Mouse (Mus musculus) megakaryocyte, adult 5-6 weeks (primary cell): ENCODE data around the gene Nav2. TPM values are rescaled to one million over a fixed set of nuclear protein-coding genes. Genes with fewer than 3 reads are reported as not detected.

Experiments
- ATAC-seq: 2 replicates; pipeline ENCODE4 v1.8.0; 2016; ENCODE audit warnings: mild to moderate bottlenecking, inconsistent platforms; ENCODE audit not compliant: poor library complexity, severe bottlenecking
- total RNA-seq, 2 experiments: library from RNA; stranded (forward) in 1 of 2; stranded (reverse) in 1 of 2; fragments of 153-499, 151-499 nt in 1 of 2; fragments of 221-1000, 200-1000 nt in 1 of 2; gene quantifications; 2 replicates each; pipeline versions ENCODE4 v1.2.3 to v1.2.4; 2015 to 2017

The Nav2 gene
- total RNA-seq, 2 experiments from 2014 or later, result 4.6 to 10.5 TPM

DNA sequence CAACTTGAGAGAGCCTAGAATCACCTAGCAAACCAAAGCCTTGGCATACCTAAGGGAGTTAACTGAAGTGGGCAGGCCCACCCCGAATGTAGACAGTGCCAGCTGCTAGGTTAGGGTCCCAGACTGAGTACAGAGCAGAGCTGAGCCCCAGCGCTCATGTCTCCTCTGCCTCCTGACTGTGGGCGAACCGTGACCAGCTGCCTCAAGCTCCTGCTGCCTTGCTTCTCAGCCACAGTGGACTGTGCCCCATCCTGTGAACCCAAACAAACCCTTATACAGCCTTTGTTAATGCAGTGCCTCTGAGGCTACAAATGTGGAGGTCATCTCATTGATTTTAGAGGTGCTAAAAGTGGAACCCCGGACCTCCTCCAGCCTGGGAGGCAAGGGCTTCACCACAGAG is 88.3 kb downstream of the Nav2 start:
- ATAC-seq, result no peak

DNA sequence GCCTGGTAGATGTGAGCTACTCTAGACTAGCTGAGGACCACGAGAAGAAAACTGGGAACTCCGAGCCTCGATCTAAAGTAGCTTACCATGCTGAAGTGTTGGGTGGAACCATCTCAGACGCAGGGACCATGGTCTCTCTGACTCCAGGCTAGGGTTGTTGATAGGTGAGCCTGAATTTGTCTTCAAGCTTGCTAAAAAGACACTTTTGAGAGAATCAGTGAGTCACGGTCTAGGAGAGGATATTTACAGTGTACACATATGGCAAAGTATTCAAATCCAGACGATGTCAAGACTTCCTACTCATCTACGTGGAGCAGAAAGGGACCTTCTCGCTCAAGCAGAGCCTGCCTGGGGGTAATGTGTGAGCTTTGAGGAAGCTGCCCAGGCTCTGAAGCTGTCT is 89.6 kb downstream of the Nav2 start:
- peak; percentile 31; the same call in 1 of the 2 replicates for ATAC-seq

DNA sequence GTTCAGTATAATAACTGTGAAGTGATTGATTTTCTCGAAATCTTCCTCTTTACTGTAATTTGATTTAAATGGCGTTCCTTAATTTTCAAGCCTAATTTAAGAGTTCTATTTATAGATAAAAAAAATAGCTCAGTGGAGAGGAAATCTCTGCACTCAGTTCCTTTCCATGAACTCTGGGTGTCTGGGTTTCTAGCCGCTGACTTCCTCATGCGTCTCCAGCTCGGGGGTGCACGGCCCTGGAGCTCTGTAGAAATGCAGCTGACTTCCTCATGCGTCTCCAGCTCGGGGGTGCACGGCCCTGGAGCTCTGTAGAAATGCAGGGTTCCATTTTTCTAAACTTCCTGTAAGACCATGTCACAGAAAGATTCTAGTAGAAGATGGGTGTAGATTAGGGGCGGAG is 90.1 kb downstream of the Nav2 start:
- ATAC-seq, result peak; percentile 93

DNA sequence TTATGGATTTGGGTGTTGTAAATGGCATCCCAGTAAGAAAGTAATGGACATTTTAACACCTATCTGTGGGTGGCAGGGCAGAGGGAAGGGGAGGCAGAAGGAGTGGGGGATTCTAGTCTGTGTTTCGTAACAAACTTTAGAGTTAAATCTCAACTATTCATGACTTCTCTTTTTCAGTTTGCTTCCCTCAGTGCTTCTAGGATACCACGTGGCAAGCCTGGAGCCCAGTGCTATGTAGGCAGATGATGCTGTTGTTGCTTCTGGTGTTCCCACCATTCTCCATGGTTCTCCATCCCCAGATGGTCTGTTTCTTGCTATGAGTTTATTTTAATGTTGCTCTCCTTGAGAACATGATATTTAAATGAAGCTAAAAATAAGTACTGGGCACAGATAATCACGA is 92.3 kb downstream of the Nav2 start:
- peak; percentile 49 for ATAC-seq

DNA sequence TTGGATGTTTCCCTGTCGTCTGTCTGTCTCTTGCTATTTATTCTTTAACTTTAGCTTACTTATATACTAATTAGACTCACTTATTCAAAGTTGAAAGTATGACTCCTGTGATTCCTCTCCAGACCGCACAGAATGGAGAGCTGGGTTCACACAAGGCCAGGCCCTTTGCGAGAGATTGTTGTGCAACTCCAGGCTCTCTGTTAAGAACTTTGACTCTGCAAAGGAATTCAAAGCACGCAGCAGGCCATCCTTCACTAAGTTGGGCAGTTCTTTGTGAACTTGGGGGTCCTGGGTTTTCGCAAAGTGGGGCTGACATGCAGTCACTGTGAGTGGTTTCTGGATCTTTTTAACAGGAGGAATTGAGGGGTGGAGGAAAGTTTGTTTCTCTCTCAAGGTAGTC is 95.9 kb downstream of the Nav2 start:
- no peak for ATAC-seq

DNA sequence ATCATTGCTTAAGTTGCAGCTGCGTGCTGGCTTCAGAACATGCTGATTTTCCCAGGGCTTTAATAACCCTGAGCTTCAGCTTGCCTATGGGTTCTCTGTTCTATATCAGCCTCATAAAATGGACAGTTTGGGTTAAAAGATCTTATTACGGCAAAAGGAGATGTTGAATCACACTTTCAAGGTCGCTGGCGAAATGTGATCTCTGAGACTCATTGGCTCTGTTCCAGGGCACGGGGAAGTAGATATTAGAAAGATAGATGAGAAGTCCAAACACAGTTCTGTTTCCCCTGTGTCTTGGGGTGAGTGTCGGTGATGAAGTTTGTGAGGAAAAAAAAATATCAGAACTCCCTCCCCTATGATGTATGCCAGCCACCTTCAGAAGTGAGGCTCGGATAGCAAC is 98.4 kb downstream of the Nav2 start:
- no peak for ATAC-seq

DNA sequence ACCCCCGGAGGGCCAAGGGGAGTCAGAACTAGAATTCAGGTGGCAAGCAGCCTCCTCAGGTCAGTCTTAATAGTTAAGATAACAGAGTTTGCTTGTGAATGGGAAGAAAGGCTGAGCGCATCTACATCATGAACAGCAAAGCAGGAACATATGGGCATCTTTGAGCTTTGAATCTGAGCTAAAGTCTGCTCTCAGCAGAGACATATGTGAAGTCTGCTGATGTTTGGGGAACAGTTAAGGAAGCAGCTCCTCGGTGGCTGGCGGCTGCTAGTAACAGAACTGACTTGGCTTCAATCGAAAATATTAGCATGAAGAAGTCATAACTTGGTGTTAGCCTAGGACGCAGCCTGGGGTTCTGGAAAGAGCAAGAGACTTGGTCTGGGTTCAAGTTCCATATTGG is 102.2 kb downstream of the Nav2 start:
- ATAC-seq, result no peak

DNA sequence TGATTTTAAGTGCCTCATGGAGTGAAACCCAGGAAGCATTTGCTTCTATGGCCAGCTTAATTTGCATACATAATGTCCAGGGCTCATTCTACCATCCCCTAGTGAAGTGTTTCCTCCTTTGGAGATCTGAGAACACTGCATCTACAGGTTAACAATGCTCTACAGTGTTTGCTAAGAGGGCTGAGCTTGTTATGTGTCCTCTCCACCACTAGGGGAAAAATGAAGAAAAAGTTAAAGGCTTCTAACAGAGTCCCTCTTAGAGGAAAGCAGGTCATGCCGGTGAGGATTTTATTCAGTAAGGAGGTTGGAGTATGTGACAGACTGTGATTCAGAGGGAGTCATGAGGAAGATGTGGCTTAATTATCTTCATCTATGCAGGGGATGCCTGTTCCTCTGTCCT is 103.5 kb downstream of the Nav2 start:
- no peak for ATAC-seq

DNA sequence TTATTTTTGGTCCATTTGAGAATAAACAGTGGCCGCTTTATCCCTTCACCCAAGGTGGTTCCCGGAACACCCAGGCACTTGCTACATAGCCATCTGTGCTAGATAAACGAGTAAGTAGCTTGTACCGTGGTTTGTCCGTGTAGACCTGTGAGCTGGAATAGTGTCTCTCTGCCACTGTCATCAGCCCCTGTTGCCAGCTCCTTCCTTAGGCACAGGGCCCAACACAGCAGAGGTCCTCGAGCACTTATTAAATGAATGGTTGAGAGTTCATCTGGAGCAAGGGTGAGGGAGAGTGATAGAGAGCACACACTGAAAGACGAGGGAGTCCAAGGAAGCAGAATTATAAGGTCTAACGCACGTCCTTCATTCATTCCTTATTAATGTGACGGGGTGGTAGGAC is 106.0 kb downstream of the Nav2 start:
- no peak for ATAC-seq

DNA sequence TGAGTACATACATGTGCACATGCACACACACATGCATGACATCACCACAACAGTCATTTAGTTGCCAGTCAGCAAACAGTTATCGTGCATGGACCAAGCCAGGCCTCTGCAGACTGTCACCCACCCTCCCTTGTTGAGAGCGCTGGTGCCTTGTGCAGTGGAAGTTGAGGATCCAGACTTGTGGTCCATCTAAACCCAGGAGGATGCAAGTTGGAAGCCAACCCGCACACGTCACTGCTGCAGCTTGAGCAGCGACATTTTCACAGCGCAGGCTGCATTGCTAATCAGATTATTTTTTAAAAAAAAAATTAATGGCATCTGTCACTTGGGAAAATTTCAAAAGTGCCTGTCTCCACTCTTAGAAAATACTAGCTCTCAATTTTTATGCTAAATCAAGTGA is 106.8 kb downstream of the Nav2 start:
- ATAC-seq, result no peak

DNA sequence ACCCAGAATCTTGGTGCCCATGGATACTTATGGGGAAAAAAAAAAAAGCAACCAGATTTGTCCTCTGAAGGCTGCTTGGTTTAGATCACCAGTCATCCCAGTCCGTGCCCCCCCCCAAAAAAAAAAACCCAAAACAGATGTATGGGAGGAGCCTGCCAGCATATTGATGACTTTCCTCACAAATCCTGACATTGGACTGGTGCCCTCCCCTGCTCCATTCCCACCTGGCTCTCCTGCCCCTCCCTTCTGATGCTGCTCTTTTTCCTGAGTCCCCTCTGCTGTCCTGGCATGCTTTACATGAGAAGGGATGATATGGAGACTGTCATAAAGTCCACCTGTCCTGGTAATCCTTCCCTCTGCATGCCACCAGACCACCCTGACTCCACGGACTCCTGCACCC is 107.6 kb downstream of the Nav2 start:
- ATAC-seq, result no peak

DNA sequence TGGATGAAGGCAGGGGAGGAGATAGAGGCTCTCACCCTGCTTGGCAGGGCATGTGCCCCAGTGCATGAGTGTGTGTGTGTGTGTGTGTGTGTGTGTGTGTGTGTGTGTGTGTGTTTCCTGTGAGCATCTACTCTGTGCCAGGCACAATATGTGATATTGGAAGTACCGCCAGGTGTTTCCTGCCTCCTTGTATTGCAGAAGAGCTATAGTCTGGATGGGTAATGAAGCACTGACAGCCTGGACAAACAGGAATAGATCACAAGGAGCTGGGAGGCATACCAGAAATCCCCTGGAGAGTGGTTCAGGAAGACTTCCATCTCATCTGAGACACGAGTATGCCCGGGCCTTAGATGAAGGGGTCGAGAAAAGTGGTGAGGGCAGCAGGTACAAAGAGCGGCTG is 109.3 kb downstream of the Nav2 start:
- ATAC-seq, result no peak

DNA sequence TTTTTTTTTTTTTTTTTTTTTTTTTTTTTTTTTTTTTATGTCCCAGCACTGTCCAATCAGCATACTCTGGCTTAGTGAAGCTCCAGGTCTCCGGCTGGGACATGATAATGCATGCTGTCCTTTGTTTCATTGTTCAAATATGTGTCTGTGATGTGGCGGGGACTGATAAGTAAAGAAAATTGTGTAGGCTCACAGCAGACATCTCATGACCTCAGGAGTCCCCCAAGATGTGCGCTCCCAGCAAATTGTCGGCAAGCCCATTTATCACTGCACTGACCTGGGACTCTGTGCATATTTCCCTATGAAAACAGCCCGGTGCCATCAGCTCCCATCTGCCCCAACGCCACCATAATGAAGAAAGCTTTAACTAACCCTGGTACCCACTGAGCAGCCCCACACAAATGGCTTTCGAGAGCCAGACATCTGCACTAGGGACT is 110.0 kb downstream of the Nav2 start:
- no peak for ATAC-seq

DNA sequence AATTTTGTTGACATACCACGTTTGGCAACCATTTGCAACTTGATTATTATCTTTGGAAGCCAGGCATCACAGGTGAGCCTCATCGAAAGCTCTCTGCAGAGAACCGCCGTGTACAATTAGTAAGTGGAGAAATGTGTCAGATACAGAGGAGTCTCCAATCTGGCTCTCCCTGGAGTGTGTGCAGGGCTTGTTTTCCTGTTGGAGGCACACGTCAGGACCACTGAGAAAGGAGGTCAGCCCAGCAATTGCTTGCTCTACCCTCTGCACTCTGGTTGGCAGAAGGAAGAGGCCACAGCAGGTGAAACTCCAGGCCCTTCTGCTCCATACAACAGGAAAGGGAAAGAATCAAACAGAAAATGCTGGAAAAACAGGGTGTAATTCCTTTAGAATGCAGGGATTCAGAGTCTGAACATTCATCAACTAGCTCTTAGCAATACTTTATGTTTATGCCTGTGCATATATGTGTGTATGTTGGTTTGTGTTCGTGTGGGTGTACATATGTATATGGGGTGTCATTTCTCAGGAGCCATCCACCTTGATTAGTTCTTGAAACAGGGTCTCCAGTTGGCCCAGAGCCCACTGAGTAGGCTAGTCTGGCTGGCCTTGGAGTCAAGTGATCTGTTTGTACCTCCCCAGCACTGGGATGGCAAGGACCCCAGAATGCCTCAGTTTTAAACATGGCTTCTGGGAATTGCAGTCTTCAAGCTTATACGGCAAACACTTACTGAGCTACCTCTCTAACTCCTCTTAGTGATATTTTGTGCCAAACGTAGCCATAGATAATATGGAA is 116.7 kb downstream of the Nav2 start:
- no peak for ATAC-seq

DNA sequence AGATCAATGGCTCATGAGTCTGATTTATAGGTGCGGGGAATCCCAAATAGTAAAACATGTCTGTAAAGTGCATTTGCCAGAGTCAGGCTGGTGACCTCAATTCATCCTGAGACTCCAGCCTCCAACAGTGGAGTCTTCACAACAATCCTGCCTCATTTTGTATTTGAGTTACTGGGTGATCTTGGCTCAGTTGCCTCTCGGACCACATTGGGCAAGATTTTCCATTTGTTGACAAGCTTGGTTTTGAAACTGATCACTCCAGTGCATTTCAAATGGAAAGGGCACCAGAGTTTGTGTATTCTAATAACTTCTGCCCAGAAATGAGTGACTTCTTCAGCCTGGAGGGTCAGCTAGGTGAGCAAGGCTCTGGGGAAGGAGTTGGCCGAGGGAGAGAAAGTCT is 117.5 kb downstream of the Nav2 start:
- no peak for ATAC-seq

DNA sequence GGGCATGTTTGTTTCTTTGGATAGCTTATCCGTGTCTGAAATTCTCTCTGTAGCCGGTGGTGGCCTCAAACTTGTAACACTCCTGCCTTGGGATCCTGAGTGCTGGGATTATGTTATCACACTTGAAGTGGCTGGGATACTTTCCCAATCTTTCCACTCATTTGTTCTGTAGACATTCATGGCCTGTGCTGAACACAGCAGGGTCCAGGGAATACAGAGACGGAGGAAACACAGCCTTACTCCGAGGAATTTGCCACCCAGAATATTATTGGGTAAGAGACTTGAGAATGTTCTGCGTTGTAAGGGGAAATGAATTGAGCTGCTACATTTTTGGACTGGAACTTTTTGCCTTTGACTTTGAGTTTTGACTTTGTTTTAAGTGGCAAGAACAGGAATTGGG is 118.0 kb downstream of the Nav2 start:
- ATAC-seq, result no peak

DNA sequence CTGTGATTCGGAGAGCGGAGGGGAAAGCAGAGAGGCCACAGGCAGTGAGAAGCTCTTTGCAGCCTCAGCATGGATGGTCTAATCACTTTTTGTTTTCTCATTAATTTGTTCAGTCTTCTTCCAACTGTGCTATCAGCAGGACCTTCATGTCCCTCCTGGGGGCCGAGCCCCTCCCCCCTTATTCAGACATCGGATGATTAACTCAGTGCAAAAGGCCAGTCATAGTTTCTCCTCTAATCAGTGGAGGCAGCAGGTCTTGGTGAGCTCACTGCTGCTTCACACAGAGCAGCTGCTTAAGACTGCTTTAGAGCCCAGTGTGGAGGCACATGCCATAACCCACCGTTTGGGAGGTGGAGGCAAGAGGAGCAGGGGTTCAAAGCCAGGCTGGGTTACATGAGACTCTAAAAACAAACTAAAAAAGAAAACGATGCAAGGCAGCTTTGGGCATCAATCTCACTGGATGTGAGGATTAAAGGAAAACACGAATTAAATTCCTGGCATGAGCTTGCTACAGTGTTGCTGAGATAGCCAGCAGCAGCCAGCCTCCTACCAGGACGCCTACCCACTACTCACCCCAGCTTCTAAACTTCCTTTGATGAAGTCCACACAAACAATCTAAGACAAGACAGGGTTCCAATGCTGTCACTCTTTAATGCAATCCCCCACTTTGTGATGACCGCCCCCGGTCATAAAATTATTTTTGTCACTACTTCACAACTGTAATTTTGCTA is 120.9 kb downstream of the Nav2 start:
- no peak for ATAC-seq

DNA sequence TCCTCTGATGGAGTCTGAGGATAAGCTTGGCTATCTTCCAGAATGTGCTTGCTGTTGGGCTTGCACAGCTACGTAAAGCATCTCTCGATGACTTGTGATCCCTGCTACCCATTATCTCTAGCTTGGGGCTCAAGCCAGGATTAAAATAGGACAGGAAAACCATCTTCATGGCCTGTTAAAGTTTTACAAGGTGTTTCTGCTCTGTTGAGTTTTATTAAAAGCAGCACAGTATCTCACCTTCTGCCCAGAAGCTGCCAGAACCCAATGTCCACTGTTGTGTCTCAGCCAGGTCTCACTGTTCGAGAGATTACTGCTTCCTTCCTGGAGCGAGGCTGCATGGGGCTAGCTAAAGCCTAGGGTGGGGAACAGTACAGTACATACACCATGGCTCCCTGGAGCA is 123.7 kb downstream of the Nav2 start:
- ATAC-seq, result no peak

DNA sequence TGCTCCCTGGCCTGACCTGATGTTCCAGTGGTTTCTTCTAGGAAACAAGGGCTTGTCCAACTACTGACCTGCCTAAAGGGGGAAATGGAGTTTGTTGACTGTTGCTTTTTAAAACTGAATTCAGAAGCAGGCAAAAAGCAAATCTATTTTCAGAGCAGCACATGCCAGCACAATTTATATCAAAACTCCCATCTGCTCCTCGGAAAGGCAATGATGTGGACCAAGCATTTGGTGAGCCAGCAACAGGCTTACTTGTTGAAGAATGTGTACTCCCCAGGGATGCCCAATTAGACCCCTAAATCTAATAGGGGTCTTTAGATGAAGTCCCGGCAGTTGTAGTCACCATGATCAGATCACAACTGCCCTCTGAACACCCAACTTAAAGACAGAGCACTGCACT is 125.7 kb downstream of the Nav2 start:
- no peak for ATAC-seq

DNA sequence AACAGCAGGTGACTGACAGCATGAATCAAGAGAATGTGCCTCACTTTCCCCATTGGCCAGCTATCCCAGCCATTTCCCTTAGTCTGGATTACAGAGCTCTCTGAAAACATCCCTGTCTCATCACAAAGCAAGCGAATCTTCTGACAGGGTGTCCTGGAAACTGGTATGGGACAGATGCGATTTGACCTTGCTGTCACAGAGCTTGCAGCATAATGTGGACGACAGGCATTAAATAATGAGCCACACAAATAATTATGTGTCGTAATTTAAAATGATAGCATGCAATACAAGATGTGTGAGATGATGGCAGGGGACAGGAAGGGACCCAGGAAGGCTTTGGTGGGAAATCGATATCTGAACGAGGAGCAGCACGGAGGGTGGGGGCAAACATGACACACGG is 131.6 kb downstream of the Nav2 start:
- no peak for ATAC-seq

DNA sequence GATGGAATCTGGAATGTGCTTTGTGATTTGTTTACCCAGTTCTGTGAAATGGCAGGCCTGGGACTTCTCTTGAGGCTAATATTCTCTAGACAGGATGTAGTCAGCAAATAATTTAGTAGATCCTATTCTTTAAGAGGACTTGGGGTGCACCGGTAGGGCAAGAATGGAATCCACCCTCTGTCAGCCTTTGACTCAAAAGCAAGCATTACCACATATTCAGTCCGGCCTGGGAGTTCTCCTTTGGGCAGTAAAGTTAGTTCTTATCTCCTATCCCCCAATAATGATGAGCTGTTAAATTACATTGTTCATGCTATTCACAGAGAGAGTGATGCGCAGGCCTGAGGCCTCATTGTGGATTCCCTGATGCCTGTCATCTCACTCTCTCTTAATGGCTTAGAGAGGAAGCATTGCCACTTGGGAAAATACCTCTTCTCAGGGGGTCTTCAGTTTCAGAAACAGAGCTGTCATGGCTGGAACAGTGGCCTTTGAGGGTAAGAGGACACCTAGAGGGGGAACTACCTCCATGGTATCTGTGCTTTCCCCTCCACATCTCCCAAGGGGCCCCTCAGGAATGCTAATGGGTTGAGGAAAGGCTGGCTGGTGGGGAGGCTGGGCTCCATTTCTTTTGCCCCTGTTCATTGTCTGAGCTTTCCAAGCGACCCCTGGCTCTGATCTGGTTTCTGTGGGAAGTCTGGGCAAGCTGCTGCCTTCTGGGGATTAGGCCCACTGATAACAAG is 133.0 kb downstream of the Nav2 start:
- no peak for ATAC-seq
